Mouse (Mus musculus): ENCODE data around the gene Dus3l. TPM values are rescaled to one million over a fixed set of nuclear protein-coding genes. Genes with fewer than 3 reads are reported as not detected.
A peak's percentile ranks its signal among the peaks of the same experiment; 100 is the strongest.

Gene Dus3l
- polyA plus RNA-seq, 1 experiment from 2014 or later = 34.6 TPM

- H3K9ac ChIP-seq (ENCODE audit: low read length) = no peak overlapping the region
- no peaks in the 10 kb centered on the region for H3K36me3 ChIP-seq (ENCODE audit: control insufficient read depth, insufficient read depth, low read length)
- H3K4me2 ChIP-seq = no peak overlapping the region
- ATAC-seq (ENCODE audit: low FRiP score) (no peak), DNase-seq (ENCODE audit: low spot score, missing footprints) (no peak)
- H3K4me1 ChIP-seq (ENCODE audit: control insufficient read depth, insufficient read depth, low read length) = no peaks in the 10 kb centered on the region
- H3K4me3 ChIP-seq (ENCODE audit: low read depth, low read length) = no peak overlapping the region
- no peaks in the 10 kb centered on the region for H3K27me3 ChIP-seq (ENCODE audit: control insufficient read depth, insufficient read depth, low read length)
- WGBS = 87% methylated on average over 8 of the region's 8 CpGs
- H3K27ac ChIP-seq (ENCODE audit: low read depth, low read length) = no peak overlapping the region
- H3K9me3 ChIP-seq (ENCODE audit: control insufficient read depth, low read length) = no peaks in the 10 kb centered on the region
Observed at GRCm38 (mm10) chr17:56802065-56802464, 37.5 kb downstream of the Dus3l start.

- Histone ChIP-seq H3K27me3 (ENCODE audit: control insufficient read depth, insufficient read depth, low read length) (peaks cover 5% of the 10 kb centered on the region; the same call in 1 of the 2 replicates), H3K4me3 (ENCODE audit: low read depth, low read length) (no peak overlapping the region), H3K9ac (ENCODE audit: low read length) (no peak overlapping the region), H3K4me2 (no peak overlapping the region), H3K4me1 (ENCODE audit: control insufficient read depth, insufficient read depth, low read length) (peaks cover 4% of the 10 kb centered on the region), H3K27ac (ENCODE audit: low read depth, low read length) (no peak overlapping the region), H3K36me3 (ENCODE audit: control insufficient read depth, insufficient read depth, low read length) (no peaks in the 10 kb centered on the region), H3K9me3 (ENCODE audit: control insufficient read depth, low read length) (no peaks in the 10 kb centered on the region)
- no peak for ATAC-seq (ENCODE audit: low FRiP score)
- no peak for DNase-seq (ENCODE audit: low spot score, missing footprints)
- WGBS = 86% methylated on average over 5 of the region's 5 CpGs
Observed at GRCm38 (mm10) chr17:56804952-56805351, 40.4 kb downstream of the Dus3l start.

- Histone ChIP-seq H3K9ac (ENCODE audit: low read length) (no peak overlapping the region), H3K4me2 (no peak overlapping the region), H3K36me3 (ENCODE audit: control insufficient read depth, insufficient read depth, low read length) (no peaks in the 10 kb centered on the region), H3K27ac (ENCODE audit: low read depth, low read length) (no peak overlapping the region), H3K4me1 (ENCODE audit: control insufficient read depth, insufficient read depth, low read length) (peaks cover 12% of the 10 kb centered on the region), H3K4me3 (ENCODE audit: low read depth, low read length) (no peak overlapping the region), H3K27me3 (ENCODE audit: control insufficient read depth, insufficient read depth, low read length) (peaks cover 5% of the 10 kb centered on the region; the same call in 1 of the 2 replicates), H3K9me3 (ENCODE audit: control insufficient read depth, low read length) (no peaks in the 10 kb centered on the region)
- 87% methylated on average over 1 of the region's 1 CpGs for WGBS
- ATAC-seq (ENCODE audit: low FRiP score) (no peak), DNase-seq (ENCODE audit: low spot score, missing footprints) (no peak)
Observed at GRCm38 (mm10) chr17:56805784-56806183, 41.2 kb downstream of the Dus3l start.

GRCm38 (mm10) chr17:56808518-56808917, 44.0 kb downstream of the Dus3l start:
- Histone ChIP-seq H3K27ac (ENCODE audit: low read depth, low read length) (no peak overlapping the region), H3K9me3 (ENCODE audit: control insufficient read depth, low read length) (no peaks in the 10 kb centered on the region), H3K36me3 (ENCODE audit: control insufficient read depth, insufficient read depth, low read length) (no peaks in the 10 kb centered on the region), H3K27me3 (ENCODE audit: control insufficient read depth, insufficient read depth, low read length) (peaks cover 17% of the 10 kb centered on the region), H3K9ac (ENCODE audit: low read length) (no peak overlapping the region), H3K4me1 (ENCODE audit: control insufficient read depth, insufficient read depth, low read length) (peaks cover 25% of the 10 kb centered on the region), H3K4me2 (no peak overlapping the region), H3K4me3 (ENCODE audit: low read depth, low read length) (no peak overlapping the region)
- 12% methylated on average over 9 of the region's 9 CpGs for WGBS
- DNase-seq (ENCODE audit: low spot score, missing footprints) = peak; percentile 96
- peak; percentile 84 for ATAC-seq (ENCODE audit: low FRiP score)

GRCm38 (mm10) chr17:56810245-56810644, 45.7 kb downstream of the Dus3l start:
- Histone ChIP-seq H3K4me1 (ENCODE audit: control insufficient read depth, insufficient read depth, low read length) (peaks cover 39% of the 10 kb centered on the region), H3K4me3 (ENCODE audit: low read depth, low read length) (no peak overlapping the region), H3K27ac (ENCODE audit: low read depth, low read length) (0 out of 2 replicates have a peak overlapping the region, but pooled peaks have one; percentile 3), H3K27me3 (ENCODE audit: control insufficient read depth, insufficient read depth, low read length) (peaks cover 17% of the 10 kb centered on the region), H3K9me3 (ENCODE audit: control insufficient read depth, low read length) (no peaks in the 10 kb centered on the region), H3K9ac (ENCODE audit: low read length) (peak overlapping the region; percentile 1; the same call in 1 of the 2 replicates), H3K4me2 (peak overlapping the region; percentile 9; the same call in 1 of the 2 replicates), H3K36me3 (ENCODE audit: control insufficient read depth, insufficient read depth, low read length) (no peaks in the 10 kb centered on the region)
- 0% methylated on average over 3 of the region's 3 CpGs for WGBS
- ATAC-seq (ENCODE audit: low FRiP score) = peak; percentile 43
- peak; percentile 92 for DNase-seq (ENCODE audit: low spot score, missing footprints)

- 0 out of 2 replicates have a peak overlapping the region, but pooled peaks have one; percentile 39 for H3K9ac ChIP-seq (ENCODE audit: low read length)
- WGBS = 8% methylated on average over 24 of the region's 24 CpGs
- no peak overlapping the region for H3K4me3 ChIP-seq (ENCODE audit: low read depth, low read length)
- peak overlapping the region; percentile 20 for H3K4me2 ChIP-seq
- H3K27me3 ChIP-seq (ENCODE audit: control insufficient read depth, insufficient read depth, low read length) = peaks cover 17% of the 10 kb centered on the region
- H3K9me3 ChIP-seq (ENCODE audit: control insufficient read depth, low read length) = no peaks in the 10 kb centered on the region
- H3K36me3 ChIP-seq (ENCODE audit: control insufficient read depth, insufficient read depth, low read length) = no peaks in the 10 kb centered on the region
- peak overlapping the region; percentile 75 for H3K27ac ChIP-seq (ENCODE audit: low read depth, low read length)
- DNase-seq (ENCODE audit: low spot score, missing footprints) = peak; percentile 99
- peaks cover 47% of the 10 kb centered on the region for H3K4me1 ChIP-seq (ENCODE audit: control insufficient read depth, insufficient read depth, low read length)
- peak; percentile 84 for ATAC-seq (ENCODE audit: low FRiP score)
Observed at GRCm38 (mm10) chr17:56814316-56815056, 49.9 kb downstream of the Dus3l start.

- Histone ChIP-seq H3K4me3 (ENCODE audit: low read depth, low read length) (no peak overlapping the region), H3K4me1 (ENCODE audit: control insufficient read depth, insufficient read depth, low read length) (peaks cover 46% of the 10 kb centered on the region), H3K27me3 (ENCODE audit: control insufficient read depth, insufficient read depth, low read length) (peaks cover 15% of the 10 kb centered on the region), H3K9me3 (ENCODE audit: control insufficient read depth, low read length) (no peaks in the 10 kb centered on the region), H3K27ac (ENCODE audit: low read depth, low read length) (peak overlapping the region; percentile 75), H3K36me3 (ENCODE audit: control insufficient read depth, insufficient read depth, low read length) (no peaks in the 10 kb centered on the region), H3K4me2 (peak overlapping the region; percentile 20), H3K9ac (ENCODE audit: low read length) (0 out of 2 replicates have a peak overlapping the region, but pooled peaks have one; percentile 39)
- DNase-seq (ENCODE audit: low spot score, missing footprints) = no peak
- ATAC-seq (ENCODE audit: low FRiP score) = 0 out of 2 replicates have a peak, but pooled peaks have one; percentile 1
- WGBS = 43% methylated on average over 3 of the region's 3 CpGs
Observed at GRCm38 (mm10) chr17:56815057-56815345, 50.4 kb downstream of the Dus3l start.

GRCm38 (mm10) chr17:56818067-56818636, 53.6 kb downstream of the Dus3l start:
- no peak overlapping the region for H3K4me2 ChIP-seq
- WGBS = 38% methylated on average over 11 of the region's 11 CpGs
- DNase-seq (ENCODE audit: low spot score, missing footprints) (peak; percentile 73), ATAC-seq (ENCODE audit: low FRiP score) (no peak)
- no peak overlapping the region for H3K4me3 ChIP-seq (ENCODE audit: low read depth, low read length)
- H3K9ac ChIP-seq (ENCODE audit: low read length) = no peak overlapping the region
- peaks cover 3% of the 10 kb centered on the region for H3K27me3 ChIP-seq (ENCODE audit: control insufficient read depth, insufficient read depth, low read length)
- H3K36me3 ChIP-seq (ENCODE audit: control insufficient read depth, insufficient read depth, low read length) = no peaks in the 10 kb centered on the region; the same call in 1 of the 2 replicates
- H3K9me3 ChIP-seq (ENCODE audit: control insufficient read depth, low read length) = no peaks in the 10 kb centered on the region
- no peak overlapping the region for H3K27ac ChIP-seq (ENCODE audit: low read depth, low read length)
- peaks cover 27% of the 10 kb centered on the region for H3K4me1 ChIP-seq (ENCODE audit: control insufficient read depth, insufficient read depth, low read length)

GRCm38 (mm10) chr17:56819032-56819545, 54.5 kb downstream of the Dus3l start:
- ATAC-seq (ENCODE audit: low FRiP score) (no peak), DNase-seq (ENCODE audit: low spot score, missing footprints) (peak; percentile 81)

More at GRCm38 (mm10) chr17:56819032-56819545, 54.5 kb downstream of the Dus3l start:
- Histone ChIP-seq H3K36me3 (ENCODE audit: control insufficient read depth, insufficient read depth, low read length) (no peaks in the 10 kb centered on the region; the same call in 1 of the 2 replicates), H3K4me1 (ENCODE audit: control insufficient read depth, insufficient read depth, low read length) (peaks cover 19% of the 10 kb centered on the region), H3K4me2 (no peak overlapping the region), H3K27ac (ENCODE audit: low read depth, low read length) (no peak overlapping the region), H3K9me3 (ENCODE audit: control insufficient read depth, low read length) (no peaks in the 10 kb centered on the region), H3K9ac (ENCODE audit: low read length) (no peak overlapping the region), H3K27me3 (ENCODE audit: control insufficient read depth, insufficient read depth, low read length) (peaks cover 3% of the 10 kb centered on the region), H3K4me3 (ENCODE audit: low read depth, low read length) (no peak overlapping the region)
- 70% methylated on average over 6 of the region's 6 CpGs for WGBS

Measured in midbrain, embryonic 11.5 days (tissue).